Mouse (Mus musculus): ENCODE results near the gene Nr2f2. TPM values are rescaled to one million over a fixed set of nuclear protein-coding genes. Genes with fewer than 3 reads are reported as not detected.

The Nr2f2 gene
- polyA plus RNA-seq, 1 experiment, result 0.43 TPM

- Histone ChIP-seq H3K4me1 (peaks cover 18% of the 10 kb centered on the region), H3K36me3 (replicated peaks; ENCODE audit: low read length) (no peaks in the 10 kb centered on the region), H3K27me3 (replicated peaks) (peaks cover 91% of the 10 kb centered on the region), H3K4me3 (replicated peaks) (no peak overlapping the region), H3K9me3 (peaks cover 4% of the 10 kb centered on the region; the same call in 1 of the 2 replicates)
- no peak for TF ChIP-seq FLI1 (IDR thresholded peaks at IDR 0.05; ENCODE audit: low read length)
- TF ChIP-seq GATA1 (IDR thresholded peaks at IDR 0.05; ENCODE audit: borderline replicate concordance, low read length), result no peak
These were observed 36.9 kb downstream of the Nr2f2 start for GRCm38 (mm10) chr7:70329521-70330206.

GRCm38 (mm10) chr7:70329037-70329516, 37.5 kb downstream of the Nr2f2 start:
- Histone ChIP-seq H3K36me3 (replicated peaks; ENCODE audit: low read length) (no peaks in the 10 kb centered on the region), H3K4me1 (peaks cover 15% of the 10 kb centered on the region), H3K4me3 (replicated peaks) (no peak overlapping the region), H3K9me3 (peaks cover 4% of the 10 kb centered on the region; the same call in 1 of the 2 replicates), H3K27me3 (replicated peaks) (peaks cover 93% of the 10 kb centered on the region)
- TF ChIP-seq GATA1 (IDR thresholded peaks at IDR 0.05; ENCODE audit: borderline replicate concordance, low read length), result no peak
- no peak for TF ChIP-seq FLI1 (IDR thresholded peaks at IDR 0.05; ENCODE audit: low read length)

GRCm38 (mm10) chr7:70328206-70329036, 38.1 kb downstream of the Nr2f2 start:
- peaks cover 4% of the 10 kb centered on the region; the same call in 1 of the 2 replicates for H3K9me3 ChIP-seq
- H3K36me3 ChIP-seq (replicated peaks; ENCODE audit: low read length), result no peaks in the 10 kb centered on the region
- H3K4me1 ChIP-seq, result peaks cover 12% of the 10 kb centered on the region
- peaks cover 93% of the 10 kb centered on the region for H3K27me3 ChIP-seq (replicated peaks)
- TF ChIP-seq GATA1 (IDR thresholded peaks at IDR 0.05; ENCODE audit: borderline replicate concordance, low read length) (no peak), FLI1 (IDR thresholded peaks at IDR 0.05; ENCODE audit: low read length) (no peak)
- H3K4me3 ChIP-seq (replicated peaks), result no peak overlapping the region

GRCm38 (mm10) chr7:70327191-70327590, 39.3 kb downstream of the Nr2f2 start:
- peaks cover 89% of the 10 kb centered on the region for H3K27me3 ChIP-seq (replicated peaks)
- TF ChIP-seq GATA1 (IDR thresholded peaks at IDR 0.05; ENCODE audit: borderline replicate concordance, low read length), result no peak
- TF ChIP-seq FLI1 (IDR thresholded peaks at IDR 0.05; ENCODE audit: low read length), result no peak
- H3K9me3 ChIP-seq, result peaks cover 4% of the 10 kb centered on the region; the same call in 1 of the 2 replicates

GRCm38 (mm10) chr7:70326176-70327035, 40.1 kb downstream of the Nr2f2 start:
- H3K36me3 ChIP-seq (replicated peaks; ENCODE audit: low read length), result no peaks in the 10 kb centered on the region
- no peak overlapping the region for H3K4me3 ChIP-seq (replicated peaks)
- TF ChIP-seq GATA1 (IDR thresholded peaks at IDR 0.05; ENCODE audit: borderline replicate concordance, low read length), result no peak
- TF ChIP-seq FLI1 (IDR thresholded peaks at IDR 0.05; ENCODE audit: low read length), result no peak
- H3K9me3 ChIP-seq, result peaks cover 4% of the 10 kb centered on the region; the same call in 1 of the 2 replicates
- peaks cover 5% of the 10 kb centered on the region; the same call in 1 of the 2 replicates for H3K4me1 ChIP-seq
- peaks cover 83% of the 10 kb centered on the region for H3K27me3 ChIP-seq (replicated peaks)

More at GRCm38 (mm10) chr7:70327191-70327590, 39.3 kb downstream of the Nr2f2 start:
- H3K36me3 ChIP-seq (replicated peaks; ENCODE audit: low read length), result no peaks in the 10 kb centered on the region
- peaks cover 12% of the 10 kb centered on the region for H3K4me1 ChIP-seq
- H3K4me3 ChIP-seq (replicated peaks), result no peak overlapping the region

GRCm38 (mm10) chr7:70325381-70325780, 41.2 kb downstream of the Nr2f2 start:
- no peaks in the 10 kb centered on the region for H3K4me1 ChIP-seq
- no peaks in the 10 kb centered on the region for H3K36me3 ChIP-seq (replicated peaks; ENCODE audit: low read length)
- no peak for TF ChIP-seq GATA1 (IDR thresholded peaks at IDR 0.05; ENCODE audit: borderline replicate concordance, low read length)
- TF ChIP-seq FLI1 (IDR thresholded peaks at IDR 0.05; ENCODE audit: low read length), result no peak
- peaks cover 73% of the 10 kb centered on the region for H3K27me3 ChIP-seq (replicated peaks)
- H3K4me3 ChIP-seq (replicated peaks), result no peak overlapping the region
- H3K9me3 ChIP-seq, result peaks cover 4% of the 10 kb centered on the region; the same call in 1 of the 2 replicates

- Histone ChIP-seq H3K27me3 (replicated peaks) (peaks cover 65% of the 10 kb centered on the region), H3K4me1 (no peaks in the 10 kb centered on the region), H3K4me3 (replicated peaks) (no peak overlapping the region), H3K9me3 (peaks cover 4% of the 10 kb centered on the region; the same call in 1 of the 2 replicates), H3K36me3 (replicated peaks; ENCODE audit: low read length) (no peaks in the 10 kb centered on the region)
- TF ChIP-seq GATA1 (IDR thresholded peaks at IDR 0.05; ENCODE audit: borderline replicate concordance, low read length) (no peak), FLI1 (IDR thresholded peaks at IDR 0.05; ENCODE audit: low read length) (no peak)
These were observed 42.0 kb downstream of the Nr2f2 start for GRCm38 (mm10) chr7:70324541-70324940.

- Histone ChIP-seq H3K36me3 (replicated peaks; ENCODE audit: low read length) (no peaks in the 10 kb centered on the region), H3K9me3 (peaks cover 4% of the 10 kb centered on the region; the same call in 1 of the 2 replicates), H3K4me3 (replicated peaks) (no peak overlapping the region), H3K27me3 (replicated peaks) (peaks cover 60% of the 10 kb centered on the region), H3K4me1 (no peaks in the 10 kb centered on the region)
- TF ChIP-seq GATA1 (IDR thresholded peaks at IDR 0.05; ENCODE audit: borderline replicate concordance, low read length) (no peak), FLI1 (IDR thresholded peaks at IDR 0.05; ENCODE audit: low read length) (no peak)
These were observed 42.5 kb downstream of the Nr2f2 start for GRCm38 (mm10) chr7:70324041-70324440.

GRCm38 (mm10) chr7:70305716-70306115, 60.8 kb downstream of the Nr2f2 start:
- TF ChIP-seq GATA1 (IDR thresholded peaks at IDR 0.05; ENCODE audit: borderline replicate concordance, low read length), result no peak
- no peak for TF ChIP-seq FLI1 (IDR thresholded peaks at IDR 0.05; ENCODE audit: low read length)
- Histone ChIP-seq H3K9me3 (no peaks in the 10 kb centered on the region), H3K4me3 (replicated peaks) (no peak overlapping the region), H3K36me3 (replicated peaks; ENCODE audit: low read length) (no peaks in the 10 kb centered on the region), H3K4me1 (no peaks in the 10 kb centered on the region), H3K27me3 (replicated peaks) (no peaks in the 10 kb centered on the region)
